Mouse (Mus musculus) lung, adult 18-20 months (tissue): ENCODE measurements around the gene Entpd2.
A peak's percentile ranks its signal among the peaks of the same experiment; 100 is the strongest.

ENCODE experiments used
- DNase-seq, 2 experiments: peaks; one replicate each; pipeline ENCODE4 v3.0.0; 2022; ENCODE audit warnings: mixed read lengths in 2 of 2

Entpd2 gene

GRCm38 (mm10) chr2:25395721-25396596 is at the start of gene Entpd2:
Gene Entpd2, plus strand, starts transcription at chr2:25395874.
- peak; percentile 44 to 60 for DNase-seq

- DNase-seq = peak; percentile 41 to 51
These were observed 47.5 kb upstream of the Entpd2 start for GRCm38 (mm10) chr2:25348162-25348561.

GRCm38 (mm10) chr2:25349499-25349898 is 46.2 kb upstream of the Entpd2 start:
- DNase-seq = no peak

- DNase-seq = no peak
These were observed 45.0 kb upstream of the Entpd2 start for GRCm38 (mm10) chr2:25350701-25351100.

- no peak for DNase-seq
These were observed 41.5 kb upstream of the Entpd2 start for GRCm38 (mm10) chr2:25354211-25354610.

- DNase-seq = no peak
These were observed 40.1 kb upstream of the Entpd2 start for GRCm38 (mm10) chr2:25355419-25356066.

- DNase-seq = peak; percentile 83 to 86
These were observed 39.2 kb upstream of the Entpd2 start, which contains the start of gene Dpp7 for GRCm38 (mm10) chr2:25356208-25357079. Gene Dpp7, minus strand, starts transcription at chr2:25356359.

- DNase-seq = no peak
These were observed 35.8 kb upstream of the Entpd2 start for GRCm38 (mm10) chr2:25359848-25360247.

GRCm38 (mm10) chr2:25363478-25364178 is 32.0 kb upstream of the Entpd2 start:
- DNase-seq = peak; percentile 69 to 76

GRCm38 (mm10) chr2:25364313-25364712 is 31.4 kb upstream of the Entpd2 start:
- no peak for DNase-seq

GRCm38 (mm10) chr2:25364761-25365090 is 30.9 kb upstream of the Entpd2 start:
- no peak for DNase-seq

GRCm38 (mm10) chr2:25365091-25365761 is 30.4 kb upstream of the Entpd2 start, which contains the start of gene Uap1l1:
Gene Uap1l1, minus strand, starts transcription at chr2:25365682.
- peak; percentile 88 to 90 for DNase-seq

GRCm38 (mm10) chr2:25369996-25370395 is 25.7 kb upstream of the Entpd2 start:
- DNase-seq = no peak

GRCm38 (mm10) chr2:25371764-25372643 is 23.7 kb upstream of the Entpd2 start, which contains the start of gene Sapcd2:
Gene Sapcd2, plus strand, starts transcription at chr2:25372321.
- DNase-seq = peak; percentile 89

- no peak for DNase-seq
These were observed 22.9 kb upstream of the Entpd2 start for GRCm38 (mm10) chr2:25372644-25373391.

GRCm38 (mm10) chr2:25373431-25373830 is 22.2 kb upstream of the Entpd2 start:
- no peak for DNase-seq

- DNase-seq = peak in 1 of 2 experiments; percentile 24
These were observed 19.1 kb upstream of the Entpd2 start for GRCm38 (mm10) chr2:25376589-25376988.

- DNase-seq = no peak
These were observed 11.2 kb upstream of the Entpd2 start for GRCm38 (mm10) chr2:25384492-25384891.

GRCm38 (mm10) chr2:25391266-25391665 is 4.4 kb upstream of the Entpd2 start:
- DNase-seq = no peak
